Mouse (Mus musculus): ENCODE data around the gene Pdcd5.

Gene Pdcd5

DNA sequence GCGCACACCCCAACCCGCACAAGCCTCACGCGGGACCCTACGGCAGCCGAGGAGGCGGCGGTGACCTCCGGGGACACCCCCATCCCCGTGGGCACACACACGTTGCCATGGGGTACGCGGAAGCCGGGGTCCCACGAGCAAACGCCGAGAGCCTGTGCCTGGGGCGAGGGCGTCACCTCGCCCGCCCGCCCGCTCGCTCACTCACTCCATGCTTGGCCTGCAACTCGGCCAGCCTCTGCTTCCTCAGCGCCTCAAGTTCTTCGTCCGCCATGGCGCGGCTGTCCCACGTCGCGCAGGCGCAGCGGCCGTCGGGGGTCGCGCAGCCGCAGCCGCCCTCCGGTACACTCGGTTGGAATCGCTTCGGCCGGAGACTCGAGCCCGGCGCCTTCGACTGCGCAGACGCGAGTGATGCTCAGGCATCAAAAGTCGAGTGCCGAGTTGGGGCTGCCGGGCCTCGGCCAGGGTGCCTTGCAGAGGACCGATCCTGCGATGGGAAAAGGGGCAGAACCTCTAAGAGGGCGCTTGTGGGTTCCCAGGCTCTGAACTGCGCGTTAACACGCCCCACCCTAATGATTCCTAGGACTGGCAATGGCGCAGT is at the start of gene Pdcd5:
Pdcd5 (minus strand) TSS at position 421 of the 598 bp plus-strand sequence.
- peak; percentile 98 for DNase-seq

DNA sequence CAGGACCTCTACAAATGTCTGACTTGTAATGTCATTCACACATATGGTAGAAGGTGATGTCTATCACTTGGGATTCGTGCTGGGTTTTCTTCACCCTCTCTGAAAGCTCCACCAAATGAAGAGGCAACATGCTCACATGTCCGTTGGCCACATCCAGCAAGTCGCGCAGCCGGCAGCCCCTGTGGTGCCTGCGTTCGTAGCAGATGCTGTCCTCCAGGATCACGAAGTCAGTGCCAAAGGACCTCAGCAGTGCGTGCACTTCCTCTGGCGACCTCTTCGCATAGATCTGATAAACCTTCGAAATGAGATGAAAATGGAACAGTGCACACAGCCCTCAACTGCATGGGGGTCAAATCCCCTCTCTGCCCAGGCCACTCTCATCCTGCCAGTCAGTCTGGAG is 45.3 kb upstream of the Pdcd5 start:
- no peak for DNase-seq

DNA sequence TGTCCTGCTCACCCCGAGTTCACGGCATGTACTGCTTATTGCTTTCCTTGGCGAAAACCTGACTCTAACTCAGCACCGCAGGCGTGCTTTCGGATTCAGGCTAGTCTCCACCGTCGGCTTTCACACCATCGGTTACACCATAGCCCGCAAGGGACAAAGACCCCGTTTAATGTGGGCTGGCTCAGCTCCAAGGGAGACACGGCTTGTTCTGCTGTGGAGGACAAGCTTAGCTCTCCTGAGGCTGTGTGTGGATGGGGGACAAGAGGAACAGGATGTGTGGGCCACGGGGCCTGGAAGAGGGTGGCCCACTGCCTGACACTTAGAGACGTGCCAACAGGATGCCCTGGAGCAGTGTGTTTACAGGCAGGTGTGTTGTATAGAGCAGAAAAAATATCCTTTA is 44.8 kb upstream of the Pdcd5 start:
- no peak for DNase-seq

GRCm38 (mm10) chr7:35688781-35689349 is 41.5 kb upstream of the Pdcd5 start:
- DNase-seq: no peak

- DNase-seq: no peak
These were observed 41.0 kb upstream of the Pdcd5 start for GRCm38 (mm10) chr7:35688276-35688675.

- no peak for DNase-seq
These were observed 39.9 kb upstream of the Pdcd5 start for GRCm38 (mm10) chr7:35687229-35687628.

GRCm38 (mm10) chr7:35686756-35687155 is 39.4 kb upstream of the Pdcd5 start:
- peak; percentile 54 for DNase-seq

DNA sequence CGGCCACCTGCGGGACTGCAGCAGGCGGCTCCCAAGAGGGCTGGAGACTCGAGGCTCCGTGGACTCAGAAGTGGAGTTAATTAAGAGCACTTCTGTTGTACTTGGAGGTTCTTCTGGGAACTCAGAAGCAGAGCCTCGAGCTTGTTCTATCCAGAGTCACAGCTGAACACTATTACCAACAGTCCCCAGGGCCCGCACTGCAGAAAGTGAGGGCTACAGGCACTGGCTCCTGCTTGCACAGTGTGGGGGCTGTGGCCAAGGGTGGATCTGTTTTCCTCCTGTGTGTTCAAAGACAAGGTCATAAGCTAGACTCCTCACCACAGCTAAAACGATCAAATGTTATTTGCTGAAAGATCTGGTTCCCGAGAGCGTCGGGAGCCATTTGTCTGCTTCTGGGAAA is 38.9 kb upstream of the Pdcd5 start:
- no peak for DNase-seq

GRCm38 (mm10) chr7:35683409-35684122 is 36.2 kb upstream of the Pdcd5 start:
- DNase-seq: no peak

GRCm38 (mm10) chr7:35681559-35681958 is 34.2 kb upstream of the Pdcd5 start:
- DNase-seq: peak; percentile 26

- DNase-seq: no peak
These were observed 31.7 kb upstream of the Pdcd5 start for GRCm38 (mm10) chr7:35678976-35679375.

- DNase-seq: no peak
These were observed 21.0 kb upstream of the Pdcd5 start for GRCm38 (mm10) chr7:35668066-35669041.

- no peak for DNase-seq
These were observed 16.6 kb upstream of the Pdcd5 start for GRCm38 (mm10) chr7:35663790-35664376.

GRCm38 (mm10) chr7:35659173-35659572 is 11.9 kb upstream of the Pdcd5 start:
- DNase-seq: peak; percentile 61

DNA sequence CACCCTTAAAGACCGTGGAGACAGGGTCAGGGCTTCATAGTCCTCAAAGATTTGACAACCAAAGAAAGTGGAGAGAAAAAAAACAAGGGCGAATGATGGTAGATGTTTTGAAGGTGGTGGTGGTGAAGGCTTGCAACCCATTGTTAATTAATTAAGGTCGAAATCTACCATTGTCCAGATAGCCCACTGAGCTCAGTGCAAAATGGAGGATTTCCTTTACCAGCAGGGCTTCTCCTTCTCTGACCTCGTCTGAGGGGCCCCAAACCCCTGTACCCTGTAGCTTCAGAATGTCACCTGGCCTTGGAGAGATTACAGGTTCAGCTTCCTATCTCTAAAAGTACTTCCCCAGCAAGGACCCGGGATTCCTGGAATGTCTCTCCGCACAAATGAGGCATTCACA is 10.5 kb upstream of the Pdcd5 start:
- no peak for DNase-seq

DNA sequence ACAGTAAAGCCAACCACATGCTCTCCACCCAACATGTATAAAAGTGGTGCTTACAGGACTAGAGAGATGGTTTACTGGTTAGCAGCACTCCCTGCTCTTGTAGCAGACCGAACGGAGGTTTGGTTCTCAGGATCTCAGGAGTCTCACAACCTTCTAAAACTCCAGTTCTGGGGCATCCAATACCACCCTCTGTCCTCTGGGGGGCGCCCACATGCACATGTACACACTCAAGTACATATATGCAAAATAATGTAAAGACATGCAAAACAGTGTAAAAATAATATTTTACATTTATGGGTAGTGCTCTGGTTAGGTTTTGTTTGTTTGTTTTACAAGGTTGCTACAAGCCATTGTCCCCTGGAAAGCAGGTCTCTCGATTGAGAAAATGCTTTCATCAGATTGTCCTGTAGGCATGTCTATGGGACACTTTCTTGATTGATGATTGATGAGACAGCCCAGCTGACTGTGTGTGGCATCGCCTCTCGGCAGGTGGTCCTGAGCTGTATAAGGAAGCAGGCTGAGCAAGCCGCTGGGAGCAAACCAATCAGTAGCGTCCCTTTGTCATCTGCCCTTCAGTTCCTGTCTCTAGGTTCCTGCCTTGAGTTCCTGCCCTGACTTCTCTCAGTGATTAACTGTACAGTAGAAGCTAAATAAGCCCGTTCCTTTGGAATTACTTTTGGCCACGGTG is 4.4 kb upstream of the Pdcd5 start:
- no peak for DNase-seq

GRCm38 (mm10) chr7:35650716-35651410 is 3.5 kb upstream of the Pdcd5 start:
- no peak for DNase-seq

GRCm38 (mm10) chr7:35649071-35649470 is 1.8 kb upstream of the Pdcd5 start:
- DNase-seq: peak; percentile 29

GRCm38 (mm10) chr7:35648239-35649069 is 1.1 kb upstream of the Pdcd5 start:
- no peak for DNase-seq

GRCm38 (mm10) chr7:35646317-35647081 is 822 bp downstream of the Pdcd5 start:
- DNase-seq: peak; percentile 73
